11 mouse cellular contexts compared by ENCODE assay signal in genomic region chr7:139810036-139810435, GRCm38 (mm10). TPM values are rescaled to one million over a fixed set of nuclear protein-coding genes. Genes with fewer than 3 reads are reported as not detected.
"Had no signal": no experiment of that assay in that cellular context is flagged by ENCODE, and none has a peak within 500 bp of the region (broad histone marks: within the 10 kb centered on the region; RNA-seq: fewer than 3 reads in every experiment).

No protein-coding gene starts in this region.

- DNase-seq: lung, adult 18-20 months; lung, embryonic 14.5 days; lung, postnatal 10 days; lung, postnatal 4 days; midbrain, embryonic 14.5 days; right cerebral cortex, postnatal 14 days; thymus, adult 2 months; thymus, postnatal 25 days; thymus, postnatal 4 days had no signal

RNA-seq across cellular contexts. Expression of gene Adgra1, which starts 23.9 kb away (rescaled TPM):
- total RNA-seq: megakaryocyte, adult 5-6 weeks; megakaryocyte-erythroid progenitor cell, adult 5-6 weeks had no signal
